Mouse (Mus musculus): ENCODE data around the gene Cacnb4. TPM values are rescaled to one million over a fixed set of nuclear protein-coding genes. Genes with fewer than 3 reads are reported as not detected.

Gene Cacnb4
- total and polyA plus RNA-seq, 2 experiments from 2014 or later = 12.5 to 13.3 TPM

GRCm38 (mm10) chr2:52495097-52495694 lies 181.4 kb downstream of the Cacnb4 start:
- Histone ChIP-seq H3K4me2 (ENCODE audit: low read depth, low read length, poor library complexity, severe bottlenecking) (no peak overlapping the region), H3K9ac (replicated peaks; ENCODE audit: low read length, poor library complexity, severe bottlenecking) (no peak overlapping the region), H3K36me3 (ENCODE audit: insufficient read depth, low read length) (no peaks in the 10 kb centered on the region), H3K27ac (ENCODE audit: low read depth, low read length) (no peak overlapping the region), H3K4me3 (ENCODE audit: low read depth, low read length) (no peak overlapping the region), H3K4me1 (ENCODE audit: insufficient read depth, low read length) (peaks cover 4% of the 10 kb centered on the region; the same call in 1 of the 2 replicates), H3K9me3 (ENCODE audit: low read length) (no peaks in the 10 kb centered on the region), H3K27me3 (ENCODE audit: insufficient read depth, low read length) (no peaks in the 10 kb centered on the region)
- peak; percentile 39 for DNase-seq (ENCODE audit: low spot score)
- no peak for TF ChIP-seq CTCF (IDR thresholded peaks at IDR 0.05)
- 80% methylated on average over 11 of the region's 11 CpGs for WGBS
- no peak for ATAC-seq (ENCODE audit: low FRiP score)

- Histone ChIP-seq H3K9me3 (ENCODE audit: low read length) (no peaks in the 10 kb centered on the region), H3K36me3 (ENCODE audit: insufficient read depth, low read length) (no peaks in the 10 kb centered on the region), H3K27me3 (ENCODE audit: insufficient read depth, low read length) (no peaks in the 10 kb centered on the region), H3K4me3 (ENCODE audit: low read depth, low read length) (no peak overlapping the region), H3K27ac (ENCODE audit: low read depth, low read length) (no peak overlapping the region), H3K4me2 (ENCODE audit: low read depth, low read length, poor library complexity, severe bottlenecking) (no peak overlapping the region), H3K4me1 (ENCODE audit: insufficient read depth, low read length) (peaks cover 4% of the 10 kb centered on the region; the same call in 1 of the 2 replicates), H3K9ac (replicated peaks; ENCODE audit: low read length, poor library complexity, severe bottlenecking) (no peak overlapping the region)
- DNase-seq (ENCODE audit: low spot score) = no peak
- no peak for ATAC-seq (ENCODE audit: low FRiP score)
- TF ChIP-seq CTCF (IDR thresholded peaks at IDR 0.05) = no peak
- WGBS = 74% methylated on average over 8 of the region's 8 CpGs
Measured at GRCm38 (mm10) chr2:52494274-52494673, 182.4 kb downstream of the Cacnb4 start.

- ATAC-seq (ENCODE audit: low FRiP score) (no peak), DNase-seq (ENCODE audit: low spot score) (no peak)
- peaks cover 4% of the 10 kb centered on the region; the same call in 1 of the 2 replicates for H3K4me1 ChIP-seq (ENCODE audit: insufficient read depth, low read length)
- H3K27me3 ChIP-seq (ENCODE audit: insufficient read depth, low read length) = no peaks in the 10 kb centered on the region
- no peak overlapping the region for H3K9ac ChIP-seq (replicated peaks; ENCODE audit: low read length, poor library complexity, severe bottlenecking)
- no peaks in the 10 kb centered on the region for H3K36me3 ChIP-seq (ENCODE audit: insufficient read depth, low read length)
- no peaks in the 10 kb centered on the region for H3K9me3 ChIP-seq (ENCODE audit: low read length)
- no peak for TF ChIP-seq CTCF (IDR thresholded peaks at IDR 0.05)
- H3K4me3 ChIP-seq (ENCODE audit: low read depth, low read length) = no peak overlapping the region
- H3K27ac ChIP-seq (ENCODE audit: low read depth, low read length) = no peak overlapping the region
- H3K4me2 ChIP-seq (ENCODE audit: low read depth, low read length, poor library complexity, severe bottlenecking) = no peak overlapping the region
- 58% methylated on average over 13 of the region's 13 CpGs for WGBS
Measured at GRCm38 (mm10) chr2:52492867-52493266, 183.8 kb downstream of the Cacnb4 start.

- H3K27ac ChIP-seq (ENCODE audit: low read depth, low read length) = no peak overlapping the region
- DNase-seq (ENCODE audit: low spot score) (no peak), ATAC-seq (ENCODE audit: low FRiP score) (no peak)
- no peaks in the 10 kb centered on the region for H3K4me1 ChIP-seq (ENCODE audit: insufficient read depth, low read length)
- H3K9ac ChIP-seq (replicated peaks; ENCODE audit: low read length, poor library complexity, severe bottlenecking) = no peak overlapping the region
- no peaks in the 10 kb centered on the region for H3K27me3 ChIP-seq (ENCODE audit: insufficient read depth, low read length)
- H3K9me3 ChIP-seq (ENCODE audit: low read length) = no peaks in the 10 kb centered on the region
- no peak overlapping the region for H3K4me3 ChIP-seq (ENCODE audit: low read depth, low read length)
- H3K4me2 ChIP-seq (ENCODE audit: low read depth, low read length, poor library complexity, severe bottlenecking) = no peak overlapping the region
- TF ChIP-seq CTCF (IDR thresholded peaks at IDR 0.05) = no peak
- 50% methylated on average over 1 of the region's 1 CpGs for WGBS
- no peaks in the 10 kb centered on the region for H3K36me3 ChIP-seq (ENCODE audit: insufficient read depth, low read length)
Measured at GRCm38 (mm10) chr2:52489840-52490239, 186.8 kb downstream of the Cacnb4 start.

- Histone ChIP-seq H3K27me3 (ENCODE audit: insufficient read depth, low read length) (no peaks in the 10 kb centered on the region), H3K4me2 (ENCODE audit: low read depth, low read length, poor library complexity, severe bottlenecking) (no peak overlapping the region), H3K36me3 (ENCODE audit: insufficient read depth, low read length) (no peaks in the 10 kb centered on the region), H3K4me1 (ENCODE audit: insufficient read depth, low read length) (no peaks in the 10 kb centered on the region), H3K4me3 (ENCODE audit: low read depth, low read length) (no peak overlapping the region), H3K9me3 (ENCODE audit: low read length) (no peaks in the 10 kb centered on the region), H3K27ac (ENCODE audit: low read depth, low read length) (no peak overlapping the region), H3K9ac (replicated peaks; ENCODE audit: low read length, poor library complexity, severe bottlenecking) (no peak overlapping the region)
- DNase-seq (ENCODE audit: low spot score) (no peak), ATAC-seq (ENCODE audit: low FRiP score) (no peak)
- 84% methylated on average over 5 of the region's 5 CpGs for WGBS
- no peak for TF ChIP-seq CTCF (IDR thresholded peaks at IDR 0.05)
Measured at GRCm38 (mm10) chr2:52483496-52483895, 193.1 kb downstream of the Cacnb4 start.

- no peaks in the 10 kb centered on the region for H3K27me3 ChIP-seq (ENCODE audit: insufficient read depth, low read length)
- ATAC-seq (ENCODE audit: low FRiP score) = no peak
Measured at GRCm38 (mm10) chr2:52480476-52480875, 196.2 kb downstream of the Cacnb4 start.

More at GRCm38 (mm10) chr2:52480476-52480875, 196.2 kb downstream of the Cacnb4 start:
- H3K4me3 ChIP-seq (ENCODE audit: low read depth, low read length) = no peak overlapping the region
- H3K36me3 ChIP-seq (ENCODE audit: insufficient read depth, low read length) = peaks cover 9% of the 10 kb centered on the region
- no peak overlapping the region for H3K27ac ChIP-seq (ENCODE audit: low read depth, low read length)
- no peak for DNase-seq (ENCODE audit: low spot score)
- WGBS = 90% methylated on average over 8 of the region's 8 CpGs
- H3K9ac ChIP-seq (replicated peaks; ENCODE audit: low read length, poor library complexity, severe bottlenecking) = no peak overlapping the region
- no peak overlapping the region for H3K4me2 ChIP-seq (ENCODE audit: low read depth, low read length, poor library complexity, severe bottlenecking)
- H3K4me1 ChIP-seq (ENCODE audit: insufficient read depth, low read length) = no peaks in the 10 kb centered on the region
- no peak for TF ChIP-seq CTCF (IDR thresholded peaks at IDR 0.05)
- H3K9me3 ChIP-seq (ENCODE audit: low read length) = no peaks in the 10 kb centered on the region
